Comparison of ENCODE assay signal across 28 mouse cellular contexts in the genomic region with DNA sequence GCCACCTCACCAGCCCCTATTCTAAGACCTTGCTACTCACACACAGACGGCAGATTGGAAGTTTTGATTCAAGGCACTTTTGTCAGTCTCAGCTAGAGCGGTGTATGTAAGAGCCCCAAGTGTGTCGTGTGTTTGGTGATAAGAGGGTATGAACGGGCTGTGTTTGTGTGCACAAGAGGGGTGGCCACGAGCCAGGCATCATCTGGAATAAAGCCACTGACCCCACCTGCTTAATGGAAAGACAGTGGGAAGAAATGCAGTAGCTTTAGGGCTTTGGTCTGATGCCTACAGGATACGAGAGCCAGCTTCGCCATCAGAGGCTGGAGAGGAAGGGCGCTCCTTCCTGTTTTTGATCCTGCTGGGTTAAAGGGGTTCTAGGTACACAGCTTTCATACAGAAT. TPM values are rescaled to one million over a fixed set of nuclear protein-coding genes. Genes with fewer than 3 reads are reported as not detected.
"Had no signal": no experiment of that assay in that cellular context is flagged by ENCODE, and none has a peak within 500 bp of the region (broad histone marks: within the 10 kb centered on the region; RNA-seq: fewer than 3 reads in every experiment).

No protein-coding gene starts in this region.

- H3K27me3 ChIP-seq: heart, embryonic 13.5 days; heart, embryonic 15.5 days; hindbrain, embryonic 12.5 days; intestine, embryonic 15.5 days; limb, embryonic 12.5 days; liver, embryonic 13.5 days; liver, embryonic 15.5 days had no signal

- H3K9me3 ChIP-seq: heart, embryonic 10.5 days; heart, embryonic 13.5 days; heart, embryonic 15.5 days; hindbrain, embryonic 10.5 days; hindbrain, embryonic 12.5 days; intestine, embryonic 15.5 days; limb, embryonic 10.5 days; limb, embryonic 12.5 days; liver, embryonic 13.5 days; liver, embryonic 15.5 days had no signal

- H3K4me1 ChIP-seq: hindbrain, embryonic 10.5 days; hindbrain, embryonic 12.5 days; intestine, embryonic 15.5 days; limb, embryonic 10.5 days; limb, embryonic 12.5 days; liver, embryonic 13.5 days; liver, embryonic 15.5 days had no signal

- DNase-seq: gastrocnemius, adult 2 months; gastrocnemius, postnatal 10 days; gastrocnemius, postnatal 25 days; heart, postnatal 36 days; kidney, adult 18-20 months; kidney, adult 8-10 months; kidney, postnatal 10 days; kidney, postnatal 25 days; kidney, postnatal 4 days; liver; liver, embryonic 13.5 days had no signal

- H3K9ac ChIP-seq: heart, embryonic 13.5 days; heart, embryonic 15.5 days; hindbrain, embryonic 12.5 days; hindbrain, embryonic 14.5 days; intestine, embryonic 15.5 days; limb, embryonic 12.5 days; liver, embryonic 13.5 days; liver, embryonic 15.5 days had no signal

- H3K4me2 ChIP-seq: heart, embryonic 13.5 days; heart, embryonic 15.5 days; hindbrain, embryonic 12.5 days; hindbrain, embryonic 14.5 days; intestine, embryonic 15.5 days; limb, embryonic 12.5 days; liver, embryonic 11.5 days; liver, embryonic 13.5 days; liver, embryonic 15.5 days had no signal

- H3K27ac ChIP-seq: gastrocnemius, adult 2 months; heart, embryonic 13.5 days; heart, embryonic 15.5 days; hindbrain, embryonic 10.5 days; hindbrain, embryonic 12.5 days; hindbrain, embryonic 14.5 days; intestine, embryonic 15.5 days; layer of hippocampus, adult 2 months; left cerebral cortex, adult 2 months; limb, embryonic 10.5 days; limb, embryonic 12.5 days; liver, embryonic 13.5 days; liver, embryonic 15.5 days had no signal

- ATAC-seq: hindbrain, embryonic 16.5 days; inflammation-experienced regulatory T-cells, adult 6 months; intestine, embryonic 15.5 days; intestine, postnatal 0 days had no signal

- H3K4me3 ChIP-seq: gastrocnemius, adult 2 months; heart, embryonic 10.5 days; heart, embryonic 13.5 days; heart, embryonic 15.5 days; hindbrain, embryonic 10.5 days; hindbrain, embryonic 12.5 days; intestine, embryonic 15.5 days; layer of hippocampus, adult 2 months; left cerebral cortex, adult 2 months; limb, embryonic 10.5 days; limb, embryonic 12.5 days; liver, embryonic 13.5 days; liver, embryonic 15.5 days had no signal

RNA-seq across cellular contexts. Expression of a gene that starts 27.2 kb away (rescaled TPM):
- total RNA-seq: granulocyte monocyte progenitor cell, adult 5-6 weeks had no signal
- polyA plus RNA-seq: inflammation-experienced regulatory T-cells, adult 6 months had no signal
